Mouse (Mus musculus): ENCODE data around the gene Wdr1. TPM values are rescaled to one million over a fixed set of nuclear protein-coding genes. Genes with fewer than 3 reads are reported as not detected.

The Wdr1 gene
- polyA plus RNA-seq, 1 experiment from 2014 or later, result 76.7 TPM

DNA sequence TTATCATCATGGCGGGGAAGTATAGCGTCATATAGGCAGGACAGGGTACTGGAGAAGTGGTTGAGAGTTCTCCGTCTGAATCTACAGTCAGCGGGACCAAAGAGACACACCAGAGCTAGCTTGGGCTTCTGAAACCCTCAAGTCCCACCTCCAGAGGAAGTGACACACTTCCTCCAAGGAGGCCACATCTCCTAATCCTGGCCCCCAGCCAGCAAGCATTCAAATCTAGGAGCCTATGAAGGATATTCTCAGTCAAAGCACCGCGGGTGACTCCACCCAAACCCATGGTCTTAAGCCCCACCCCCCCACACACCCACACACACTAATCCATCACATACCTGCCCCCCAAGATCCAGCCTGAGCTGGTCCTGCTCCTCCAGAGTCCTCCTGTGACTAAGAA, 69.1 kb downstream of the Wdr1 start:
- H3K4me1 ChIP-seq (ENCODE audit: control insufficient read depth, low read depth, low read length), result peaks cover 12% of the 10 kb centered on the region
- no peak for ATAC-seq (ENCODE audit: low read depth)
- H3K27ac ChIP-seq (ENCODE audit: low read length), result no peak overlapping the region
- no peak overlapping the region for H3K4me2 ChIP-seq (ENCODE audit: low read depth, low read length)
- H3K27me3 ChIP-seq (ENCODE audit: control insufficient read depth, insufficient read depth, low read depth, low read length), result no peaks in the 10 kb centered on the region
- WGBS (ENCODE audit: insufficient replicate concordance), result 61% methylated on average over 6 of the region's 6 CpGs
- no peak overlapping the region for H3K9ac ChIP-seq (ENCODE audit: low read depth, low read length)
- H3K36me3 ChIP-seq (ENCODE audit: control insufficient read depth, insufficient read depth), result no peaks in the 10 kb centered on the region
- no peak overlapping the region for H3K4me3 ChIP-seq (ENCODE audit: low read depth, low read length)
- H3K9me3 ChIP-seq (replicated peaks; ENCODE audit: control insufficient read depth, low read length), result no peaks in the 10 kb centered on the region

DNA sequence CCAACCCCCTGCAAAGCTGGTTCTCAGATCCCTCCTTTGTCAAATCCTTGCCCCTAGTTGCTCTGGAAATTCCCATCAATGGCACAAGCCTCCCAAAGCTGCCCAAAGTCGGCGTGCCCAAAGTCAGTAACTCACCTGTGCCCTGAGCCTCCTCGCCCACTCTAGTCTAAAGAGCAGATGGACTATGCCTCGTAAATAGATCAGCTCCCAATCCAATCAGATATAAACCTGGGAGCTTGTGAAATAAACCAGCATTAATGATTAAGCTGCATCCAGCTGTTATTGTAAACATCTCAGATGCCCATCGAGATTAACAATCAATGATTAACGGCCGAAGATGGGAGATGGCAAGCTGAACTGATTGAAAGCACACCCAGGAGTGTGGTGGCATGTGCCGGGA, 71.3 kb downstream of the Wdr1 start:
- Histone ChIP-seq H3K9me3 (replicated peaks; ENCODE audit: control insufficient read depth, low read length) (no peaks in the 10 kb centered on the region), H3K9ac (ENCODE audit: low read depth, low read length) (no peak overlapping the region), H3K4me2 (ENCODE audit: low read depth, low read length) (no peak overlapping the region), H3K27ac (ENCODE audit: low read length) (no peak overlapping the region), H3K4me1 (ENCODE audit: control insufficient read depth, low read depth, low read length) (peaks cover 11% of the 10 kb centered on the region), H3K4me3 (ENCODE audit: low read depth, low read length) (peak overlapping the region; percentile 46), H3K36me3 (ENCODE audit: control insufficient read depth, insufficient read depth) (no peaks in the 10 kb centered on the region), H3K27me3 (ENCODE audit: control insufficient read depth, insufficient read depth, low read depth, low read length) (no peaks in the 10 kb centered on the region)
- ATAC-seq (ENCODE audit: low read depth), result peak; percentile 52; the same call in 1 of the 2 replicates
- 64% methylated on average over 8 of the region's 8 CpGs for WGBS (ENCODE audit: insufficient replicate concordance)

DNA sequence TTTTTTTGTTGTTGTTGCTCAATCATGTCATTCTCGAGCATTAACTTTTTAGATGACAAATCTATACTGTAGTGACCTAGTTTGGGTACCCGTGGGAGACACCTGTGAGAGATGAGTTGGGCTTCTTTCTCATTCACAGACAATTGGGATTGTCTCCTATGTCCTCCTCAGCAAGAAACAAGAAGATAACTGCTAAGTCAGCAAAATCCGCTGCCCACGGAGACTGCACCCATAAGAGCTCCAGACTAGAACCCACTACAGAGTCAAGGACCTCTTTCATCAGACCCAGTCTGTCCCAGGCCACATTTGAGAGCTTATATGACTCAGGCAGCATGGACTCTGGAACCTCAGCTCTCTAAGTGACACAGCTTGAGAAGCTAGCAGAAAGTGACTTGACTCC, 73.3 kb downstream of the Wdr1 start:
- no peaks in the 10 kb centered on the region for H3K36me3 ChIP-seq (ENCODE audit: control insufficient read depth, insufficient read depth)
- H3K4me1 ChIP-seq (ENCODE audit: control insufficient read depth, low read depth, low read length), result peaks cover 13% of the 10 kb centered on the region
- no peak for ATAC-seq (ENCODE audit: low read depth)
- H3K4me2 ChIP-seq (ENCODE audit: low read depth, low read length), result peak overlapping the region; percentile 44
- WGBS (ENCODE audit: insufficient replicate concordance), result 67% methylated on average over 4 of the region's 4 CpGs
- peak overlapping the region; percentile 46 for H3K4me3 ChIP-seq (ENCODE audit: low read depth, low read length)
- no peak overlapping the region for H3K27ac ChIP-seq (ENCODE audit: low read length)
- H3K9me3 ChIP-seq (replicated peaks; ENCODE audit: control insufficient read depth, low read length), result no peaks in the 10 kb centered on the region
- H3K9ac ChIP-seq (ENCODE audit: low read depth, low read length), result no peak overlapping the region
- H3K27me3 ChIP-seq (ENCODE audit: control insufficient read depth, insufficient read depth, low read depth, low read length), result no peaks in the 10 kb centered on the region

DNA sequence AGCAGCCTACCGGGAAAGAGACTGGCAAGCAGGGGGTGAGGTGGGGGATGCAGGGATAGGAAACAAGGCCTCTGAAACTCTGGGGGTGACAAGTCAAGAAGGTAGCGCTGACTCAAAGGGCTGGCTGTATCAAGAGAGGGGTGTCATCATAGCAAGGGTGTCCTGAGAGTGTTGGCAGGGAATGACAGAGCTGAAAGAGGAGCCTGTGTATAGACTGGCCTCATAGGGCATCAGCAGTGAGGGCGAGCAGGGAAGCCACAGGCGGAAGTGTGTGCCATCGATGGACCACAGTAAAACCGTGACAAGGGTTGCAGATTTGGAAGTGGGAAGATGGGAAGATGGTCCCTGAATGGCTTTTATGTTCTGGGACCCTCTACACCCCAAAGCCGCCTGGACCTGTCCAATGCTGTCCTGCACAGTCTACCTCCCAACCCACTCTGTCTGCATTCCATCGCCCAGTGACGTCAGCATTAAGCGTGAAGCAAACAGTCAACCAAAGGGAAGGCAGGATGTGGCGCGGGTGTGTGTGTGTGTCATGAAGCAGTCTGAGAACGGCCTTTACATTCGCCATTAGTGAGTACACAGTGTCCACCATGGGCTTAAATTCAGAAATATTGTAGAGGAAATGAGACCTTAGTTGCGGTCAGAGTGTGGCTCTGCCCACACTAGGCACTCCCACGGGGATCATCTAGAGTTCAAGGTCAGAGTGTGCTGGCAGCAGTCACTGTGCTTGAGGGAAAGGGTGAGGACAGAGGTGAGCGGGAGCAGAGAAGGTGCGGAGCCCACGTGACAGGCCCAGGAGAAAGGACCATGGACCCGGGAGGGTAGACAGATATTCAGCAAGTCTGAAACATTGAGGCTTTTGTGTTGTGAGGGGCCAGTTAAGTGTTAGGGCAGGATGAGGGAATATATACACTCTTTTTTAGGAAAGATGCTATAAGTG, 74.1 kb downstream of the Wdr1 start:
- Histone ChIP-seq H3K4me2 (ENCODE audit: low read depth, low read length) (0 out of 2 replicates have a peak overlapping the region, but pooled peaks have one; percentile 7), H3K4me3 (ENCODE audit: low read depth, low read length) (no peak overlapping the region), H3K27ac (ENCODE audit: low read length) (no peak overlapping the region), H3K4me1 (ENCODE audit: control insufficient read depth, low read depth, low read length) (peaks cover 13% of the 10 kb centered on the region), H3K9me3 (replicated peaks; ENCODE audit: control insufficient read depth, low read length) (no peaks in the 10 kb centered on the region), H3K9ac (ENCODE audit: low read depth, low read length) (no peak overlapping the region), H3K36me3 (ENCODE audit: control insufficient read depth, insufficient read depth) (no peaks in the 10 kb centered on the region), H3K27me3 (ENCODE audit: control insufficient read depth, insufficient read depth, low read depth, low read length) (no peaks in the 10 kb centered on the region)
- ATAC-seq (ENCODE audit: low read depth), result peak; percentile 49
- 67% methylated on average over 20 of the region's 20 CpGs for WGBS (ENCODE audit: insufficient replicate concordance)

DNA sequence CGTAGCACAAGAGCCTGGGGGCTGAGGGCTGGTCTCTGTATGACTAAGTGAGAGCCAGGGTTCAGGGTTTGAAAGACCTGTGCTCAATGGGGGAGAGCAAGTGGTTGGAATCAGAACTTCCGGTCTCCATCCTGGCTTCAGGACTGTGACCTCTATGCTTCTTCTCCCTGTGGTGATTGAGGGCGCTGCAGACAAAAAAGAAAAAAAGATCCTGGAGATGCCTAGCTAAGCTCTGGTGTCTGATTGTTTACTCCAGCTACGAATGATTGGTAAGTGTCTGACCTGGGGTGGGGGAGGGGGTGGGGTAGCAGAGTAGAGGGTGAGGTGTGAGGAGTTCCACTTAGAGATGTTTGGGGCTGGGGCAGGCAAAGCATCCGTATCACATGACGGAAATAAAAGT, 75.0 kb downstream of the Wdr1 start:
- WGBS (ENCODE audit: insufficient replicate concordance), result 57% methylated on average over 5 of the region's 6 CpGs
- peaks cover 13% of the 10 kb centered on the region for H3K4me1 ChIP-seq (ENCODE audit: control insufficient read depth, low read depth, low read length)
- H3K9ac ChIP-seq (ENCODE audit: low read depth, low read length), result no peak overlapping the region
- no peaks in the 10 kb centered on the region for H3K36me3 ChIP-seq (ENCODE audit: control insufficient read depth, insufficient read depth)
- no peaks in the 10 kb centered on the region for H3K27me3 ChIP-seq (ENCODE audit: control insufficient read depth, insufficient read depth, low read depth, low read length)
- no peak for ATAC-seq (ENCODE audit: low read depth)
- no peak overlapping the region; the same call in 1 of the 2 replicates for H3K27ac ChIP-seq (ENCODE audit: low read length)
- 0 out of 2 replicates have a peak overlapping the region, but pooled peaks have one; percentile 2 for H3K4me3 ChIP-seq (ENCODE audit: low read depth, low read length)
- 0 out of 2 replicates have a peak overlapping the region, but pooled peaks have one; percentile 21 for H3K4me2 ChIP-seq (ENCODE audit: low read depth, low read length)
- no peaks in the 10 kb centered on the region for H3K9me3 ChIP-seq (replicated peaks; ENCODE audit: control insufficient read depth, low read length)

DNA sequence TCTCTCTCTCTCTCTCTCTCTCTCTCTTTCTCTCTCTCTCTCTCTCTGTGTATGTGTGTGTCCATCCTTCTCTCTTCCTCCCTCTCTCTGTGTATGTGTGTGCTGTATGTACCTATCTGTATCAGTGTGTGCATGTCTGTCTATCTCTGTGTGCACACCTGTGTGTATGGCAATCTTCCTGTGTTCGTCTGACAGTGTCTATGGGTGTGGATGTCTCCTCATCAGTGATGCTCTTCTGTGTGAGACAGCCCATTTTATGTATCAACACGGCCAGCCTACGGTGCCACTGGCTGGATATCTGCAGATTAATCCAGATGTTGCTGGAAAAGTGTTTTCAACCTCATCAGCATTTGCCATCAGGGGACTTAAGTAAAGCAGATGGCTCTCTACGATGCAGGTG, 75.8 kb downstream of the Wdr1 start:
- Histone ChIP-seq H3K9me3 (replicated peaks; ENCODE audit: control insufficient read depth, low read length) (no peaks in the 10 kb centered on the region), H3K27me3 (ENCODE audit: control insufficient read depth, insufficient read depth, low read depth, low read length) (no peaks in the 10 kb centered on the region), H3K9ac (ENCODE audit: low read depth, low read length) (no peak overlapping the region), H3K4me1 (ENCODE audit: control insufficient read depth, low read depth, low read length) (peaks cover 14% of the 10 kb centered on the region), H3K36me3 (ENCODE audit: control insufficient read depth, insufficient read depth) (no peaks in the 10 kb centered on the region), H3K4me3 (ENCODE audit: low read depth, low read length) (no peak overlapping the region), H3K27ac (ENCODE audit: low read length) (no peak overlapping the region), H3K4me2 (ENCODE audit: low read depth, low read length) (peak overlapping the region; percentile 21; the same call in 1 of the 2 replicates)
- ATAC-seq (ENCODE audit: low read depth), result peak; percentile 78
- WGBS (ENCODE audit: insufficient replicate concordance), result 43% methylated on average over 4 of the region's 4 CpGs

DNA sequence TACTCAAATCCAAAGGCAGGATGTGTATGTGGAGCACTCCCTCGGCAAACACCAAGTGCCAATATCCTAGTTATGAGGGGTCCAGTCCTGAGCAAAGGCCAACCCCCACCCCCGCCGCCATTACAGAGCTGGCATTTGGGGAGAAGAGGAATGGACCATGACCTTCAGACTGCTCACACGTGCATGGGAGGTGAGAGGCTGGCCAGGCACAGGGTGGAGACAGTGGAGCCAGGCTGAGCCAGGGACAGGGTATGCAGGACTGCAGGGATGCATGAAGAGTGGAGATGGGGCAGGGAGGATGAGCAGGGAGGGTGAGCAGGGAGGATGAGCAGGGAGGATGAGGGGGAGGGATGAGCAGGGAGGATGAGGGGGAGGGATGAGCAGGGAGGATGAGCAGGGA, 77.1 kb downstream of the Wdr1 start:
- Histone ChIP-seq H3K9ac (ENCODE audit: low read depth, low read length) (no peak overlapping the region), H3K4me1 (ENCODE audit: control insufficient read depth, low read depth, low read length) (peaks cover 23% of the 10 kb centered on the region), H3K27ac (ENCODE audit: low read length) (no peak overlapping the region), H3K4me3 (ENCODE audit: low read depth, low read length) (no peak overlapping the region), H3K36me3 (ENCODE audit: control insufficient read depth, insufficient read depth) (no peaks in the 10 kb centered on the region), H3K9me3 (replicated peaks; ENCODE audit: control insufficient read depth, low read length) (no peaks in the 10 kb centered on the region), H3K4me2 (ENCODE audit: low read depth, low read length) (no peak overlapping the region), H3K27me3 (ENCODE audit: control insufficient read depth, insufficient read depth, low read depth, low read length) (no peaks in the 10 kb centered on the region)
- WGBS (ENCODE audit: insufficient replicate concordance), result 57% methylated on average over 4 of the region's 4 CpGs
- no peak for ATAC-seq (ENCODE audit: low read depth)

DNA sequence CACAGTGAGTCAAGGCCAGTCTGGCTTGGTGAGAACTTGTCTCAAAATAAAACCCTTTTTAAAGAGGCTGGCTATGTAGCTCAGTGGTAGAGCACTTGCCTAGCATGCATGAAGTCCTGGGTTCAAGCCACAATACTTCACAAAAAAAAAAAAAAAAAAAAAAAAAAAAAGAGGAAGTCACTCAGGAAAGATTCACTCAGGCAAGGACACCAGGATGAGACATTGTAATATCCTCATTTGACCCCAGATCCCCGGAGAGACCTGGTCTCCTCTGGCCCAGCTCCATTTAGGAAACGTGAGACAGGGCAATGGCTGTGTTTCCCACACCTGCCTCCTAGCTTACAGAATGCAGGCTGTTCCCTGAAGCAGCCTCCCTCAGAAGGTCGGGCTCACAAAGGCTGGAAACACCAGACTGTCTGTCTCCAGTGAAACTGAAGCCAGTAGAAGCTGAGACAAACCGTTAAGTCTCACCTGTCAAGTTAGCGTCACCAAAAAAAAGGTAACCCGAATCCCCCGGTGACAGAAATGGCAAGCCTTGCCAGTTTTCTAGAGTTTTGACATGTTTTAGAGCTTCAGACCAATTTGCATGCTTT, 79.4 kb downstream of the Wdr1 start:
- no peaks in the 10 kb centered on the region for H3K36me3 ChIP-seq (ENCODE audit: control insufficient read depth, insufficient read depth)
- no peak overlapping the region for H3K4me2 ChIP-seq (ENCODE audit: low read depth, low read length)
- no peaks in the 10 kb centered on the region for H3K27me3 ChIP-seq (ENCODE audit: control insufficient read depth, insufficient read depth, low read depth, low read length)
- 61% methylated on average over 7 of the region's 7 CpGs for WGBS (ENCODE audit: insufficient replicate concordance)
- no peak overlapping the region for H3K27ac ChIP-seq (ENCODE audit: low read length)
- no peak for ATAC-seq (ENCODE audit: low read depth)
- peaks cover 39% of the 10 kb centered on the region for H3K4me1 ChIP-seq (ENCODE audit: control insufficient read depth, low read depth, low read length)
- H3K9me3 ChIP-seq (replicated peaks; ENCODE audit: control insufficient read depth, low read length), result no peaks in the 10 kb centered on the region
- H3K9ac ChIP-seq (ENCODE audit: low read depth, low read length), result no peak overlapping the region
- H3K4me3 ChIP-seq (ENCODE audit: low read depth, low read length), result no peak overlapping the region
